Mouse (Mus musculus) spleen, postnatal 36 days (tissue): ENCODE data around the gene Cul1.

Experiments used
- DNase-seq, 2 experiments: peaks; one replicate each; pipeline ENCODE4 v3.0.0; 2022; ENCODE audit warnings: low spot score in 2 of 2, mixed read lengths in 1 of 2

Gene Cul1

DNA sequence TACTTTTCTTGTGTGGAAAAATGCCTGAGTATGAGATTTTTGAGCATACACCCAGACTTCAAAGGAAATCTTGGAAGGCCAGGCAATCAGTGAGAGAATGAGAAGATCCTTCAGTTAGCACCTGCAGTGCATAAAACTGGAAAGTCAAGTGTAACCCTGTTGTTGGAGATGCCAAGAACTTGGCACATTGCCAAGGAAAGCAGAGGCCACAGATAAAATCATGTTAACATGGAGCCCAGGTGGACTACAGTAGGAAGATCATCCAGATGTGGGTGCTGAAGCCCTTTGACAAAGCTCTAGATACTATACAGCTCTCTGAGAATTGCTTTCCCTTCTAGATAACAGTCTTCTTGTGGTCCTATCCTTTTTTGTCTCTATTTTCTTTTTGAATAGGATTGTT, 19.2 kb downstream of the Cul1 start:
- DNase-seq: no peak

DNA sequence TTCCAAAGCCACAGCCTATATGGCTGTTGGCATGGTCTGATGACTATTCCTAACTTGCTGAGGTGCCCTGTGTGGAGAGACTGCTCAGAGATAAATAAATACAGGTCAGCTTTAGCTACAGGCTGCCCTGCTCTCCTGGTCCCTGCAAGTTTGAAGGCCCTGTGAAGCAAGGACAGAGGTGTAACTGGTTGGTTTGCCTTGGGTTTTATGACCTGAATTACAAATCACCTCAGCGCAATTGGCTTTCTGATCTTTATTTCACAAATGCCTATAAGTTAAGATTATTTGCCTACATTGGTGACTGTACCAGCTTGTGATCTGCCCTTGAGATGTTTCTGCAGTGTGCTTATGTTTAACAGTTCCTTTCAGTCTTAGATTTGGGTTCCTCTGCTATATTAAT, 28.8 kb downstream of the Cul1 start:
- no peak for DNase-seq

DNA sequence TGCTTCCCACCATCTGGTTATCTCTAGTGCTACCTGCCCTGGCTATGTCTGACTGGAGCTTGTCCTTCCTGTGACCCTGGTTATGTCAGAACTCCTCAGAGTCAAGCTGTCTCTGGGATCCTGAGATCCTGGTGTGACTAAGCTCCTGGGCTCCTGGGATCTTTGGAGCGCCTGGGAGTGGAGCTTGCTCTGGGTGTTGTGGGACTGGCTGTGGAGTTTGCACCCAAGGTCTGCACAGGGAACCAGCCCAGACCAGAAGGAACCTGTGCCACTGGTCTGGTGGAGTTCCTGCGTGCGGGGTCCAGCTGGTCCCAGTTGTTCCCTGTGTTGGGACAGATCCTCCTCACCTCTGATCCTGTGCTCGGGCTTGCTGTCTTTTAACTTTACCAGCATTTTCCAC, 41.4 kb downstream of the Cul1 start:
- no peak for DNase-seq

DNA sequence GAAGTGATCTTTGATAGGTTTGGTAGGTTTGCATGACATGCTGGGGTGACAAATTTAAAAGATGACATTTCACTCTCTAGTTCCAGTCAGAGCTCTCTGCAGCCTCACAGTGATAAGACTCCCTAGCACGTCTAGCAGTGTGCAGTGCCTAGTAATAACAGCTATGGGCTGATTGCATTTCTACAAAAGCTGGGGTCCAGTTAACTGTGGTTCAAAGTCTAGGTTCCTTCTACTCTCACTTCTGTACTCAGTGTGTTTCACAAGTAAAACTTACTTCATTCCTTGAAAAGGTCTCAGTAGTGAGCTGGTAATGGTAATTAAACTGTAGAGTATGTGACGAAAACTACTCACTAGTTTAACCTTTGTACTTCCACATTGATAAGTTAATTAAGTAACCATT, 66.8 kb downstream of the Cul1 start:
- DNase-seq: no peak

DNA sequence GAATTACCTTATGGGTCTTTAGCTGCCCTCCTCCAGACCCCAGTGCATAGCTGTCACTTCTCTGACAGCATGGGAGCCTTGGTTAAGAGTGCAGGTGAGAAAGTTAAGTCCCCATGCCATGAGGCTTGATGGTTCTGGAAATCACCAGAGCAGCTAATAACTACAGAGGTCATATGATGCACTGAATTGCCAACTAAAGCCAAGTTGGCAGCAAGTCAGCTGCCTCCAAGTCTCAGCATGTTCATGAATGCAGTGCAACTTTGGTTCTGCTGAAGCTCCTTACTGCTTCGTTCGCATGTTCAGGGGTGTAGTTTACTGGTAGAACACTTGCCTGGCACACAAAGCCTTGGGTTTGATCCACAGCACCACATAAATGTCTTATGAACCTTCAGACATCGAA, 69.2 kb downstream of the Cul1 start:
- no peak for DNase-seq

DNA sequence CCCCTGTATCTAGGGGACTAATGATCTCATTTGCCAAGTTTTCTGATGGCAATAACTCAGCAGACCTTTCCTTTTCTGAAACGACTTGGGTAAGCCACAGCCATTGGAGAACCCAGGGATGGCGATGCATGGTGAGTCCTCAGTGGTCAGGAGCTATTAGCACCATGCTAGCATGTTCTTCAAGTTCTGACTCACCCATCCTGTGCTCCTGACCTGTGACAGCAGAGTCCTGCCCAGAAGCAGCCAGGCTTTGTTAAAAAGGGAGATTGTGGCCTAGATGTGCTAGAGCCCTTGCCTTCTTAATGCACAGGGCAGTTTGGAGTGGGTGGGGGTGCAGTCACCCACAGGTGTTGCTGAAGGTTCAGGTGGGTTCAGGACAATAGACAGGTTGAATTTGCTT, 71.8 kb downstream of the Cul1 start:
- DNase-seq: no peak

DNA sequence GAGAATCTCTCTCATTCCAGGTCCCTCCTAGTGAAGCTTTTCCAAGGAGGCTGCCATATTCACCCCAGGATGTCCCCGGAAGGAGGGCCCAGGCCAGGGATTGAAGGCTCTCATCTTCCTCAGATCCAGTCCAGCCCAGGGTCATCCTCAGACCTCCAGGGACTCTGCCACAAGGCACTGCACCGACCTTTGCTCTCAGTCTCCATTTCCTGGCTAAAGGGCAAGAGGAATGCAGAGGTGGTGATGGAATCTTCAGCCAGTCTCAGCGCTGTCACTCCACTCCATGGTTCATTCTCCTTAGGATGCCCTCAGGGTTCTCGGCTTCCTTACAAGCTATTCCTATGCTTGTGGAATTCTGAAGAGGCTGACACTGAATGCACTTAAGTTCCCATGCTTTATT, 73.2 kb downstream of the Cul1 start:
- DNase-seq: no peak

DNA sequence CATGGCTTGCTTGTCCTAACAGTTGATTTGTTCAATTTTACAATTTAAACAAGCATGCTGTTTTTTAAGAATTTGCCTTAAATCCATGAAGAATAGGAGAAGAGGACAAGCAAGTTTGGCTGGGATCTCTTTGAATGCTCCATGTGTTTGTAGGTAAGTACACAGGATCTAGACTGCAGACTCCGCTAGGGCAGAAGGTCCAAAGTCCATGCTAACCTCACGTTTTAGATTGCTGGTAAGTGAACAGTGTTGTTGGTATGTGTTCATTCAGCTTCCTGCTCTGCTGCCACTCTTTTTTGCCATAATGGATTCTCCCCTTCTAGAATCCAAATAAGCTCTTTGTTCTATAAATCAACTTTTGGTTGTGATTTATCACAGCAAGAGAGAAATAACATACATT, 73.9 kb downstream of the Cul1 start:
- DNase-seq: no peak

DNA sequence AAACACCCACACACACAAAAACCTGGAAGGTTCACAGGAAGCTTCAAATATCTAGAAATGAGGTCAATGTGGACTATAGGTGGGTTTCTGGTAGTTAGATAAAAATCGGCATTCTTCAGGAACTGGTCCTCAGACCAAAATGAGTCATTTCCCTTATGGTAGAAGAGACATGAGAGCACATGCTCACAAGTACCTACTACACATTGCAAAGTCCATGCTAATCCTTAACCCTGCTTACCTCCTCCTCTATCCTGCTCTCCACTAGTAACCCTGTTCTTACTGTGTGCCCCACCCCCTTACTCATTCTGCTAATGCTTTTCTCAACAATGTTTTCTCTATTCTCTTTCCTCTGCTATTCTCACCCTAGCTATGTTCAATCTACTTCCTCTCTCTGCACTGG, 74.5 kb downstream of the Cul1 start:
- DNase-seq: no peak

DNA sequence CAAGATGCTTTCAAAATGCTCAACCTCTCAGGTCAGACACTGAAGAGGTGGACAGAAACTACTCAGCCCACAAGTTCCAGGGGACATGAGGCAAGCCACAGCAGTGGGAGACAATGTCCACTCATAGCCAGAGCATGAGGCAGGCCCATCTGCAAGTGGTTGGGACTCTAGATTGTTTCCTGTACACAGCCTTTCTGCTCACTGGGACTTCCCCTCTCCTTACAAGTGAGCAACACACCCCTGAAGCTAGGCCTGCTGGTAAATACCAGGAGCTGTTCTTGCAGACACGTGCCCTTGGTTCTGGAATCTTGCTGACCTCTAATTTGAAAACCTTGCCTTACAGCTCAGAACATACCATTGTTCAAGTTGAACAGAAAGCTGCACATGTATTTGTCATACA, 79.3 kb downstream of the Cul1 start:
- no peak for DNase-seq

DNA sequence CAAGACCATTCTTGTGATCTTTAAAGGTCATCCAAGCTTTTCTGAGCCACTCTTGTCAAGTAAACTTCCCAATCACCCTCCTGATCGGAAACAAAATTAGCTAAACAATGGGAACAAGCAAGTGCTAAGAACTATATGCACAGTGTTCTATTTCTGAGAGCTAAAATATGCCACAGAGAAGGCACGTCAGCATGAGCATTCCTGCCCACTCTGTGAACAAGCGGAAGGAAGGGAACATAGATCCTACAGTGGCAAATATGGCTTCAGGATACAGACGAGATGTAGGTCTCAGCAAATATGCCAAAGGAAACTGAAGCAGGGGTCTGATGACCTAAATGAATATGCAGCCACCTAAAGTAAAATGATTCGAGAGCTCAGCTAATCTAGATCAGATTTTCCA, 82.1 kb downstream of the Cul1 start:
- no peak for DNase-seq

DNA sequence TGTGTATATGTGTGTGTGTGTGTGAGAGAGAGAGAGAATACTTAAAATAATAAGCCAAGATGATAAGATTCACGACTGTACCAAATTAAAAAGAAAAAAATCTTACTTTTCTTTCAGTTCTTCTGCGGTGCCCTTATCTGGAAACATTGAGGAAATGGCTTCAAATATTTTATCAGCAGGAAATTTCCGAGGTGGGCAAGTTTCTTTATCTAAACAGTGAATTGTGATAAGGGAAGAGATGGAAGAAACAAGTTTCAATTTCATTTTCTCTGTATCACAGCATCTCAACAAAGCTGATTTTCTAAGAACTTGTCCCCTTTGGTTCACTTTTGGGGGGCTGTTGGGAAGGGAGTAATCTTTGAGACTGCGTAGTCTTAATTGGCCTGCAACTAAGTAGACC, 99.1 kb downstream of the Cul1 start:
- no peak for DNase-seq

DNA sequence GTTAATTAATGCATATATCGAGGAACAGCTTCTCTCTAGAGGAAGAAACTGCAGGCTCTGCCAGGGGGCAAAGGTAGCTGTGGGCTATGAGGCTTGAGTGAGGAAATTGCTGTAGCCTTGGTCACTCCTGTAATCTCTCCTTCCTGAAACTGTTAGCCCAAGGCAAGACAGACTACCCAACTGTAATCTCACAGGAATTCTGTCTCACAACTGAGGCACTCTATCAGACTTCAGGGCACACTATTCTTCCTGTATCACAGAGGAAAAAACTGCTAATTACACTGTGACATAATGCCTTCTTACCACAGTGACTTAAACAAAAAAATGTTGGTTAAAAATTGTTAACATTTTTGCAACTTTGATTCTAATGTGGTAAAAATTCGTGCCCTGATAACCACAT, 106.1 kb downstream of the Cul1 start:
- DNase-seq: no peak

DNA sequence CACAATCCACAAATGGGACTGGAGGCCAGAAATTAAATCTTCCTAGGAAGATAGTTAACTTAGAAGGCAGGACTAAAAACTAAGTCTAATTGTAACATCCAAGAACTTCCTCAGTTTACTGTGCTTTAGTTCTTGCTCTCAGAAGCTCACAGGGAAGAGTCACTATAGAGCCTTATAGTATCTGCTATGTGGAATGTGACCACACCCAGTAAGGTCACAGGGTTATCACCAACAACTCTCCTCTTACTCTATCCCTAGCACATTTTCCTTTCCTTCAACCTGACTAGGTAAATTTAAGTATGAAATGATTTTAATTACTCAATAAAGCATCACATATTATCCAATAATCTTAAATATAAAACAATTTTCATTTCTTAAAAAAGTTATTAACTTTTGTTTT, 107.2 kb downstream of the Cul1 start:
- no peak for DNase-seq

DNA sequence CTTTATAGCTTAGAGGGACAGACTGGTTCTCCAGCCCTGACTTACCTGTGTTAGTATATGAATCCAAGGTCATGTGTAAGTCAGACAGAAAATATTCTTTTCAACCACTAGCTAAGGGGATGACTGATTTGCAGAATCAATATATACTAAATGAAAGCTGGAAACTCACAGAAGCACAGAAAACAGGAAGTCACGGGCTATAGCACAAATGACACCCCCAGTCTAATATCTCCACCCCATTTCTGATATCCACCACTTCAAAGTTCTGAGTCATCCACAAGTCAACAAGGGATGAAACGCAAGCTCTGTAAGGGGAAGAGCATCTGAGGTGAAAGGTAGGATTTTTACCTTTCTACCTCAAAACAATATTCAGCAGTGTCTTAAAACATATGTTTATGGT, 107.6 kb downstream of the Cul1 start:
- no peak for DNase-seq

DNA sequence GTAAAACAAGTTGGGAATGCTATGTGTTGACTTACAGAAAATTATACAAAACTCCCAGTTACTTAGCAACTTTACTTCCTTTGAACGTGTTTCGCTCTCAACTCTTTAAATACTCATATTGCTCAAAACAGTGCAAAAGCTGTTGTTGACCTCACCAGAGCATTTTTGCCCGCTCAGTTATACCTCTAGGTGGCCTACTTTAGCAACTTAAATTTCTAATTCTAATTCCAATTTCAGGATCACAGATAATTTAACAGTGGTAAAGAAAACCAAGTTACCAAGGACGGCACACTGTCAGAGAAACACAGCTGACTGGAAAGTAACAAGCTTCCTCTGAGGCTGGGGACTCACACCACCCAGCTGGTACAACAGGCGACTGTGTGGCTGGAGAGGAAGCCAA, 108.2 kb downstream of the Cul1 start:
- no peak for DNase-seq

DNA sequence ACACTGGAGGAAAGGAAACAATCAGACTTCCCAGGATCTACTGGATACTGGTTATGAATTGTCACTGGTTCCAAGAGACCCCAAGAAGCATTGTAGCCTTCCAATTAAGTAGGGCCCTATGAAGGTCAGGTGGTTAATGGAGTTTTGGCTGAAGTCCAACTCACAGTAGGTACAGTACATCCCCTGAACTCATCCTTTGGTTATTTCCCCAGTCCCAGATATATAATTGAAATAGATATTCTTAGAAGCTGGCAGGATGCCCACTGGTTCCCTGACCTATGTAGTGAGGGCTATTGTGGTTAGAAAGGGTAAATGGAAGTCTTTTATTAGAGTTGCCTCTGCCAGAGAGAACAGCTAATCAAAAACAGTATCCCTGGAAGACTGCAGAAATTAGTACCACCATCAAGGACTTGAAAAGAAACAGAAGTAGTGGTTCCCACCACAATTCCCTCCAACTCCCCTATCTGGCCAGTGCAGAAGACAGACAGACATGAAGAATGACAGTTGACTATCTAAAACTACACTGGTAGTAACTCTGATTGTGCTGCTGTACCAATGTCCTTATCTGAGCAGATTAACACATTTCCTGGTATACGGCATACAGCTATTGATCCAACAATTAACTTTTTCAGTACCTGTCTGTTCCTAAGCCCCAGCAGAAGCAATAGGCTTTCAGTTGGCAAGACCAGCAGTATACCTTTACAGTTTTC, 112.3 kb downstream of the Cul1 start:
- peak in 1 of 2 experiments; percentile 12 for DNase-seq

DNA sequence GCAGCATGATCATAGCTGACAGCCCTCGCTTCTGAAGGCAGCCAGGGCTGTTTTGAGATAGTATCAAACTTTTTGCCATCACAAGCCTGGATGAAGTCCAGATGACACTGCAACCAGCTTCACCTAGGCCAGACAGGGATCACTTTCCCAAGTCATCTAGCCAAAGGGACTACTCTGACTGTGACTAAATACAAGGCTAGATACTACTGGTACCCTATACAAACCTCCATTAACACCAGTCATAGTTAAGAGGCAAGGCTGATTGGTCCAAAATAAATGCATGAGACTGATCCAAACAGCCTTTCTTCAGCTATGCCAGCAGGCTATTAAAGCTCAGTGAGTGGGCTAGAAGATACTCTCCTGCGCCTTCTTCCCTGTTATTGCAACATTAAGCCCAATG, 119.7 kb downstream of the Cul1 start:
- DNase-seq: no peak
